Mouse (Mus musculus) thymus, adult 2 months (tissue): ENCODE data around the gene Ppm1n.

Source experiments
- CTCF ChIP-seq: fragments of 200-500 bp; IDR thresholded peaks from 2 replicates; pipeline ENCODE4 v1.5.1; 2012; ENCODE audit warnings: mild to moderate bottlenecking, control low read depth, low read length, moderate library complexity, borderline replicate concordance; ENCODE audit not compliant: control insufficient read depth, poor library complexity, insufficient read depth; ENCODE audit errors: extremely low read depth
- POLR2A ChIP-seq: fragments of 200-500 bp; IDR thresholded peaks from 2 replicates; pipeline ENCODE4 v1.6.1; 2012; ENCODE audit warnings: mild to moderate bottlenecking, low read length, control low read depth, moderate library complexity; ENCODE audit not compliant: control insufficient read depth, poor library complexity, insufficient read depth; ENCODE audit errors: extremely low read depth

- TF ChIP-seq POLR2A: no peak
- no peak for TF ChIP-seq CTCF
Measured at GRCm38 (mm10) chr7:19328425-19328824, 48.6 kb upstream of the Ppm1n start.
